18 mouse cellular contexts compared by ENCODE assay signal in the genomic region with DNA sequence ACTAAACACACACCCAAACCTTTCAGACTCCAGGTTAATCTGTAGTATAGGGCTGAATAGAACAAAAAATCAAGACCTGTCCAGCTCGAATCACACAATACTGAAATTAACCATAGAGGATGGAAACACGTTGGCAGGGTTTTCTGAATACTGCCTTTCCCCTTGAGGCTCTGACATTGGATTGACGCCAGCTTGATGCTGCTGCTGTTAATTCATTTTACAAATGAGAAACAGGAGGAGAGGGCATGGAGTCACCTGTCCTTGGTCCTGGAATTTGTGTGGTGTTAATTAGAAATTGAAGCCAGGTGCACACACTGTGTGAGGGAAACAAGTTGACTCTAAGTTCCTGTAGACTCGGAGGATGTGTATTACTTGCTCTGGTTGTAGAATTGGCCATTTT.
DNase-seq lines count a peak whose midpoint lies in the region.
"Had no signal": no experiment of that assay in that cellular context is flagged by ENCODE, and none has a peak within 500 bp of the region (broad histone marks: within the 10 kb centered on the region; RNA-seq: fewer than 3 reads in every experiment).

No protein-coding gene starts in this region.

- intact Hi-C loops in left cerebral cortex, postnatal 4 days (cut with DNase I) = no loop called here

- DNase-seq in adrenal gland, postnatal 10 days = peak; percentile 3
- no peak for DNase-seq in adrenal gland, adult 18-20 months (ENCODE audit: low spot score in 2 of 2)
- DNase-seq in left cerebral cortex, postnatal 4 days = peak; percentile 49
- no peak for DNase-seq in left cerebral cortex, adult 18-20 months (ENCODE audit: low spot score in 2 of 2)
- peak; percentile 21 for DNase-seq in embryo, embryonic 10.5 days (ENCODE audit: low spot score)
- peak; percentile 50 for DNase-seq in forelimb bud, embryonic 11.5 days (ENCODE audit: low read depth, low spot score)
- no peak for DNase-seq in retina, embryonic 14.5 days (ENCODE audit: low spot score)
- DNase-seq: adrenal gland, postnatal 25 days; cerebellum, adult 2 months; cerebellum, postnatal 36 days; gastrocnemius, postnatal 10 days; heart, postnatal 10 days; kidney, adult 2 months; kidney, postnatal 36 days; lung, embryonic 14.5 days; lung, postnatal 14 days; retina, postnatal 1 day; right cerebral cortex, postnatal 25 days had no signal

Comparison
In these comparisons a context has a peak if more than half of its experiments do, and no peak if none do; other contexts are left out.
1. DNase-seq: peak in adrenal gland, postnatal 10 days (single experiment), left cerebral cortex, postnatal 4 days (single experiment), embryo, embryonic 10.5 days (single experiment) and forelimb bud, embryonic 11.5 days (single experiment); none in adrenal gland, adult 18-20 months (0 of 2), left cerebral cortex, adult 18-20 months (0 of 2) and retina, embryonic 14.5 days (single experiment).